23 mouse cellular contexts compared by ENCODE assay signal in genomic region chr9:34423062-34423461, GRCm38 (mm10).
DNase-seq lines count a peak whose midpoint lies in the region; ATAC-seq and TF ChIP-seq lines count a peak whose summit lies in the region.
"Had no signal": no experiment of that assay in that cellular context is flagged by ENCODE, and none has a peak within 500 bp of the region (broad histone marks: within the 10 kb centered on the region; RNA-seq: fewer than 3 reads in every experiment).

No protein-coding gene starts in this region.

- DNase-seq in cerebellum, postnatal 10 days, result peak; percentile 26 to 49
- DNase-seq in cerebellum, postnatal 36 days, result no peak
- DNase-seq in gastrocnemius, adult 18-20 months (ENCODE audit: low spot score), result peak; percentile 7
- no peak for DNase-seq in gastrocnemius, postnatal 14 days
- no peak for DNase-seq in layer of hippocampus, adult 2 months (ENCODE audit: low spot score in 2 of 2)
- no peak for DNase-seq in layer of hippocampus, postnatal 10 days (ENCODE audit: low spot score in 2 of 2)
- DNase-seq: adrenal gland, adult 8-10 months; adrenal gland, postnatal 36 days; B cell, adult 2 months; cerebellum, adult 11-12 months; cerebellum, adult 9-10 months; heart, postnatal 10 days; heart, postnatal 4 days had no signal

- peak overlapping the region; percentile 39; the same call in 1 of the 2 replicates for H3K27ac ChIP-seq in layer of hippocampus, adult 2 months
- 0 out of 2 replicates have a peak overlapping the region, but pooled peaks have one; percentile 18 for H3K27ac ChIP-seq in embryonic facial prominence, embryonic 15.5 days (replicated peaks)
- H3K27ac ChIP-seq in liver, embryonic 12.5 days, result no peak overlapping the region
- H3K27ac ChIP-seq: forebrain, embryonic 13.5 days; heart, embryonic 10.5 days; hindbrain, embryonic 12.5 days had no signal

- H3K4me3 ChIP-seq in layer of hippocampus, adult 2 months, result no peak overlapping the region
- no peak overlapping the region for H3K4me3 ChIP-seq in embryonic facial prominence, embryonic 15.5 days (replicated peaks)
- H3K4me3 ChIP-seq in liver, embryonic 12.5 days, result no peak overlapping the region
- H3K4me3 ChIP-seq: forebrain, embryonic 13.5 days; heart, embryonic 10.5 days; hindbrain, embryonic 12.5 days had no signal

- peaks cover 21% of the 10 kb centered on the region for H3K4me1 ChIP-seq in embryonic facial prominence, embryonic 15.5 days
- no peaks in the 10 kb centered on the region for H3K4me1 ChIP-seq in liver, embryonic 12.5 days
- H3K4me1 ChIP-seq: heart, embryonic 10.5 days; hindbrain, embryonic 12.5 days had no signal

- WGBS in embryonic facial prominence, embryonic 15.5 days, result 21% methylated on average over 7 of the region's 7 CpGs
- WGBS in liver, embryonic 12.5 days (ENCODE audit: insufficient replicate concordance), result 72% methylated on average over 7 of the region's 7 CpGs

- H3K27me3 ChIP-seq in embryonic facial prominence, embryonic 15.5 days, result no peaks in the 10 kb centered on the region
- H3K27me3 ChIP-seq in liver, embryonic 12.5 days (replicated peaks), result no peaks in the 10 kb centered on the region
- H3K27me3 ChIP-seq: forebrain, embryonic 13.5 days; hindbrain, embryonic 12.5 days had no signal

- no peaks in the 10 kb centered on the region for H3K36me3 ChIP-seq in embryonic facial prominence, embryonic 15.5 days
- H3K36me3 ChIP-seq in liver, embryonic 12.5 days, result no peaks in the 10 kb centered on the region
- H3K36me3 ChIP-seq: G1E; heart, embryonic 10.5 days; hindbrain, embryonic 12.5 days had no signal

- no peak overlapping the region for H3K4me2 ChIP-seq in embryonic facial prominence, embryonic 15.5 days (replicated peaks)
- no peak overlapping the region for H3K4me2 ChIP-seq in liver, embryonic 12.5 days
- H3K4me2 ChIP-seq: forebrain, embryonic 13.5 days; hindbrain, embryonic 12.5 days had no signal

- intact Hi-C loops in gastrocnemius, postnatal 14 days (cut with DNase I; ENCODE audit: low total_unique reads), result no loop called here

- no peaks in the 10 kb centered on the region for H3K9me3 ChIP-seq in embryonic facial prominence, embryonic 15.5 days (replicated peaks)
- no peaks in the 10 kb centered on the region for H3K9me3 ChIP-seq in liver, embryonic 12.5 days (replicated peaks)
- H3K9me3 ChIP-seq: forebrain, embryonic 13.5 days; heart, embryonic 10.5 days; hindbrain, embryonic 12.5 days had no signal

- no peak overlapping the region for H3K9ac ChIP-seq in embryonic facial prominence, embryonic 15.5 days
- no peak overlapping the region for H3K9ac ChIP-seq in liver, embryonic 12.5 days
- H3K9ac ChIP-seq: forebrain, embryonic 13.5 days; hindbrain, embryonic 12.5 days had no signal

- no peak for TF ChIP-seq CTCF in layer of hippocampus, adult 2 months (conservative IDR thresholded peaks at IDR 0.05)

- no peak for ATAC-seq in embryonic facial prominence, embryonic 15.5 days (ENCODE audit: insufficient number of reproducible peaks, low FRiP score, low TSS enrichment, low read depth)
- no peak for ATAC-seq in liver, embryonic 12.5 days
- ATAC-seq: CD4-positive, CD25-positive, alpha-beta regulatory T cell, adult 4 months; forebrain, embryonic 13.5 days; hindbrain, embryonic 16.5 days; inflammation-experienced regulatory T-cells, adult 6 months; intestine, postnatal 0 days had no signal

Comparison
In these comparisons a context has a peak if more than half of its experiments do, and no peak if none do; other contexts are left out.
1. DNase-seq: peak in cerebellum, postnatal 10 days (2 of 2) and gastrocnemius, adult 18-20 months (single experiment); none in cerebellum, postnatal 36 days (0 of 2), gastrocnemius, postnatal 14 days (single experiment), layer of hippocampus, adult 2 months (0 of 2) and layer of hippocampus, postnatal 10 days (0 of 2).